Mouse (Mus musculus) CH12.LX (cell line): ENCODE measurements around the gene Gpr15. TPM values are rescaled to one million over a fixed set of nuclear protein-coding genes. Genes with fewer than 3 reads are reported as not detected.

ENCODE experiments used
- DNase-seq: peaks from one replicate; pipeline ENCODE4 v3.0.0-alpha.2; 2013; ENCODE audit errors: extremely low read depth
- H3K27ac ChIP-seq: 2 replicates; pipeline ENCODE4 v1.5.1; 2012; ENCODE audit warnings: low read depth, mild to moderate bottlenecking, control low read depth, moderate library complexity; ENCODE audit not compliant: insufficient read depth
- H3K27me3 ChIP-seq: replicated peaks from 2 replicates; pipeline ENCODE3; 2012; ENCODE audit warnings: inconsistent platforms
- H3K36me3 ChIP-seq, 2 experiments: replicated peaks in 1 of 2; 2 replicates each; pipeline versions ENCODE3 to v1.6.1; 2012; ENCODE audit warnings: inconsistent platforms in 1 of 2, low read length in 1 of 2, mild to moderate bottlenecking in 1 of 2, mixed read lengths in 1 of 2, moderate library complexity in 1 of 2; ENCODE audit not compliant: control insufficient read depth in 1 of 2, insufficient read depth in 1 of 2
- H3K4me1 ChIP-seq, 2 experiments: 2 replicates each; pipeline ENCODE4 v1.6.1; 2012; ENCODE audit warnings: inconsistent platforms in 1 of 2, moderate library complexity in 1 of 2; ENCODE audit not compliant: insufficient read depth in 2 of 2, control insufficient read depth in 1 of 2
- H3K4me2 ChIP-seq: 2 replicates; pipeline ENCODE4 v1.6.1; 2012; ENCODE audit warnings: low read depth, mild to moderate bottlenecking, control low read depth; ENCODE audit not compliant: poor library complexity, insufficient read depth, severe bottlenecking
- H3K4me3 ChIP-seq, 3 experiments: fragments of 150-350 bp in 1 of 3; sonication (generic) in 1 of 3; replicated peaks in 1 of 3; 2 replicates each; pipeline versions ENCODE3 to v1.5.1; 2011 to 2012; ENCODE audit warnings: low read depth in 2 of 3, low read length in 2 of 3, mild to moderate bottlenecking in 2 of 3, moderate library complexity in 2 of 3, control low read depth in 1 of 3, improper control_type of control experiment in 1 of 3, inconsistent platforms in 1 of 3, mixed read lengths in 1 of 3; ENCODE audit not compliant: poor library complexity in 1 of 3
- H3K79me2 ChIP-seq: replicated peaks from 2 replicates; pipeline ENCODE4 v1.6.1; 2012; ENCODE audit warnings: mild to moderate bottlenecking, moderate library complexity; ENCODE audit not compliant: control insufficient read depth, poor library complexity, insufficient read depth, severe bottlenecking; ENCODE audit errors: extremely low read depth
- H3K9ac ChIP-seq: 2 replicates; pipeline ENCODE4 v1.6.1; 2012; ENCODE audit warnings: low read depth, mild to moderate bottlenecking, control low read depth, moderate library complexity; ENCODE audit not compliant: insufficient read depth
- H3K9me3 ChIP-seq: replicated peaks from 2 replicates; pipeline ENCODE3; 2012; ENCODE audit warnings: low read length, inconsistent platforms, mixed read lengths
- BHLHE40 ChIP-seq: IDR thresholded peaks from 2 replicates; pipeline ENCODE4 v1.6.1; 2011; ENCODE audit warnings: mild to moderate bottlenecking, low read depth, low read length, improper control_type of control experiment
- CHD1 ChIP-seq: IDR thresholded peaks from 2 replicates; pipeline ENCODE4 v1.6.1; 2012; ENCODE audit warnings: low read depth, low read length, improper control_type of control experiment, inconsistent platforms
- CHD2 ChIP-seq: IDR thresholded peaks from 2 replicates; pipeline ENCODE4 v1.6.1; 2011; ENCODE audit warnings: low read length, improper control_type of control experiment
- CTCF ChIP-seq, 2 experiments: IDR thresholded peaks in 1 of 2; conservative IDR thresholded peaks in 1 of 2; 2 replicates each; pipeline ENCODE4 v1.5.1; 2011 to 2012; ENCODE audit warnings: low read depth in 2 of 2, low read length in 2 of 2, improper control_type of control experiment in 1 of 2, inconsistent platforms in 1 of 2, mild to moderate bottlenecking in 1 of 2, moderate library complexity in 1 of 2
- E2F4 ChIP-seq: IDR thresholded peaks from 2 replicates; pipeline ENCODE4 v1.6.1; 2011; ENCODE audit warnings: low read depth, low read length, improper control_type of control experiment; ENCODE audit not compliant: insufficient replicate concordance
- ELF1 ChIP-seq: IDR thresholded peaks from 2 replicates; pipeline ENCODE4 v1.6.1; 2014; ENCODE audit warnings: low read depth, mild to moderate bottlenecking, inconsistent platforms, low read length, improper control_type of control experiment
- EP300 ChIP-seq: IDR thresholded peaks from 2 replicates; pipeline ENCODE4 v1.6.1; 2011; ENCODE audit warnings: low read length, improper control_type of control experiment
- ETS1 ChIP-seq: conservative IDR thresholded peaks from 2 replicates; pipeline ENCODE4 v1.6.1; 2012; ENCODE audit warnings: low read depth, mild to moderate bottlenecking, inconsistent platforms, low read length, improper control_type of control experiment, moderate library complexity
- GABPA ChIP-seq: IDR thresholded peaks from 2 replicates; pipeline ENCODE4 v1.6.1; 2012; ENCODE audit warnings: low read depth, low read length, improper control_type of control experiment, inconsistent platforms; ENCODE audit not compliant: insufficient replicate concordance
- HCFC1 ChIP-seq: IDR thresholded peaks from 2 replicates; pipeline ENCODE4 v1.6.1; 2012; ENCODE audit warnings: low read depth, mild to moderate bottlenecking, inconsistent platforms, low read length, improper control_type of control experiment
- IRF4 ChIP-seq: IDR thresholded peaks from 2 replicates; pipeline ENCODE4 v1.6.1; 2014; ENCODE audit warnings: low read depth, mild to moderate bottlenecking, inconsistent platforms, low read length, improper control_type of control experiment
- JUN ChIP-seq: IDR thresholded peaks from 2 replicates; pipeline ENCODE4 v1.6.1; 2011; ENCODE audit warnings: low read depth, mild to moderate bottlenecking, low read length, improper control_type of control experiment, moderate library complexity; ENCODE audit not compliant: insufficient read depth
- JUND ChIP-seq: conservative IDR thresholded peaks from 2 replicates; pipeline ENCODE4 v1.6.1; 2011; ENCODE audit warnings: low read depth, low read length, improper control_type of control experiment
- KAT2A ChIP-seq: IDR thresholded peaks from 2 replicates; pipeline ENCODE4 v1.6.1; 2012; ENCODE audit warnings: low read length, improper control_type of control experiment, inconsistent platforms; ENCODE audit not compliant: insufficient replicate concordance
- MAFK ChIP-seq: IDR thresholded peaks from 2 replicates; pipeline ENCODE4 v1.6.1; 2011; ENCODE audit warnings: low read length, improper control_type of control experiment; ENCODE audit not compliant: insufficient replicate concordance
- MAX ChIP-seq: IDR thresholded peaks from 2 replicates; pipeline ENCODE4 v1.6.1; 2011; ENCODE audit warnings: low read length, improper control_type of control experiment
- MAZ ChIP-seq: IDR thresholded peaks from 2 replicates; pipeline ENCODE4 v1.6.1; 2012; ENCODE audit warnings: low read depth, mild to moderate bottlenecking, inconsistent platforms, low read length, improper control_type of control experiment, moderate library complexity
- MEF2A ChIP-seq: IDR thresholded peaks from 2 replicates; pipeline ENCODE4 v1.6.1; 2014; ENCODE audit warnings: low read depth, mild to moderate bottlenecking, inconsistent platforms, low read length, improper control_type of control experiment, borderline replicate concordance
- MXI1 ChIP-seq: IDR thresholded peaks from 2 replicates; pipeline ENCODE4 v1.6.1; 2011; ENCODE audit warnings: mild to moderate bottlenecking, low read depth, low read length, improper control_type of control experiment
- MYC ChIP-seq: IDR thresholded peaks from 2 replicates; pipeline ENCODE4 v1.6.1; 2011; ENCODE audit warnings: low read depth, mild to moderate bottlenecking, improper control_type of control experiment, low read length
- NELFE ChIP-seq: IDR thresholded peaks from 2 replicates; pipeline ENCODE4 v1.6.1; 2011; ENCODE audit warnings: low read depth, low read length, improper control_type of control experiment
- NRF1 ChIP-seq: IDR thresholded peaks from 2 replicates; pipeline ENCODE4 v1.6.1; 2014; ENCODE audit warnings: low read depth, mild to moderate bottlenecking, inconsistent platforms, low read length, improper control_type of control experiment, moderate library complexity
- PAX5 ChIP-seq: IDR thresholded peaks from 2 replicates; pipeline ENCODE4 v1.6.1; 2012; ENCODE audit warnings: low read length, inconsistent platforms, mixed read lengths
- POLR2A ChIP-seq: IDR thresholded peaks from 2 replicates; pipeline ENCODE4 v1.6.1; 2011; ENCODE audit warnings: low read depth, mild to moderate bottlenecking, improper control_type of control experiment, low read length
- POLR2AphosphoS2 ChIP-seq: IDR thresholded peaks from 2 replicates; pipeline ENCODE4 v1.6.1; 2011; ENCODE audit warnings: low read depth, low read length, improper control_type of control experiment
- RAD21 ChIP-seq: IDR thresholded peaks from 2 replicates; pipeline ENCODE4 v1.6.1; 2011; ENCODE audit warnings: low read depth, mild to moderate bottlenecking, low read length, improper control_type of control experiment, moderate library complexity
- RCOR1 ChIP-seq: conservative IDR thresholded peaks from 2 replicates; pipeline ENCODE4 v1.6.1; 2012; ENCODE audit warnings: low read depth, mild to moderate bottlenecking, inconsistent platforms, low read length, improper control_type of control experiment
- SIN3A ChIP-seq: IDR thresholded peaks from 2 replicates; pipeline ENCODE4 v1.6.1; 2012; ENCODE audit warnings: low read length, improper control_type of control experiment, inconsistent platforms
- SMC3 ChIP-seq: IDR thresholded peaks from 2 replicates; pipeline ENCODE4 v1.6.1; 2011; ENCODE audit warnings: low read depth, low read length, improper control_type of control experiment
- TBP ChIP-seq: conservative IDR thresholded peaks from 2 replicates; pipeline ENCODE4 v1.6.1; 2011; ENCODE audit warnings: low read depth, low read length, improper control_type of control experiment
- TCF12 ChIP-seq: IDR thresholded peaks from 2 replicates; pipeline ENCODE4 v1.6.1; 2014; ENCODE audit warnings: low read depth, mild to moderate bottlenecking, inconsistent platforms, low read length, improper control_type of control experiment
- UBTF ChIP-seq: IDR thresholded peaks from 2 replicates; pipeline ENCODE4 v1.6.1; 2012; ENCODE audit warnings: low read depth, mild to moderate bottlenecking, inconsistent platforms, low read length, improper control_type of control experiment, moderate library complexity
- USF1 ChIP-seq: IDR thresholded peaks from 2 replicates; pipeline ENCODE4 v1.6.1; 2014; ENCODE audit warnings: low read depth, mild to moderate bottlenecking, inconsistent platforms, low read length, improper control_type of control experiment
- USF2 ChIP-seq: conservative IDR thresholded peaks from 2 replicates; pipeline ENCODE4 v1.6.1; 2011; ENCODE audit warnings: low read depth, low read length, improper control_type of control experiment
- ZC3H11A ChIP-seq: IDR thresholded peaks from 2 replicates; pipeline ENCODE4 v1.6.1; 2012; ENCODE audit warnings: low read depth, mild to moderate bottlenecking, inconsistent platforms, low read length, improper control_type of control experiment
- ZKSCAN1 ChIP-seq: IDR thresholded peaks from 2 replicates; pipeline ENCODE4 v1.6.1; 2012; ENCODE audit warnings: low read depth, inconsistent platforms, low read length, improper control_type of control experiment, borderline replicate concordance
- ZMIZ1 ChIP-seq: IDR thresholded peaks from 2 replicates; pipeline ENCODE4 v1.6.1; 2012; ENCODE audit warnings: low read depth, mild to moderate bottlenecking, inconsistent platforms, low read length, improper control_type of control experiment
- ZNF384 ChIP-seq: IDR thresholded peaks from 2 replicates; pipeline ENCODE4 v1.6.1; 2012; ENCODE audit warnings: low read depth, low read length, improper control_type of control experiment, inconsistent platforms
- dilution Hi-C: fragments of 300-500 bp; cut with MboI; formaldehyde crosslinking; loops from 2 replicates; pipeline ENCODE4 v1.14.3; 2020; ENCODE audit warnings: low sequenced_read_pairs; ENCODE audit not compliant: extremely low pct_unique_long_range_greater_than_20kb, extremely low pct_ligation_motif_present
- in situ Hi-C: fragments of 300-500 bp; cut with MboI; formaldehyde crosslinking; loops from 3 replicates; pipeline ENCODE4 v1.14.3; 2019; ENCODE audit warnings: low sequenced_read_pairs, low pct_ligation_motif_present, low pct_unique_long_range_greater_than_20kb, mixed read lengths
- polyA plus RNA-seq: library from polyadenylated mRNA; unstranded; fragments of >175 nt; gene quantifications from 2 replicates; pipeline ENCODE4 v1.2.1, GENCODE M21; 2012; ENCODE audit warnings: low read depth; ENCODE audit not compliant: insufficient read length
- total RNA-seq, 2 experiments: library from RNA; depleted of rRNA; stranded (reverse); fragments of 300-350 nt in 1 of 2; fragments of >200 nt in 1 of 2; gene quantifications; 2 replicates each; pipeline ENCODE4 v1.2.3; 2012 to 2014

Gpr15 gene
- total and polyA plus RNA-seq, 3 experiments: 3.9 to 13.8 (median 8.3) TPM

DNA sequence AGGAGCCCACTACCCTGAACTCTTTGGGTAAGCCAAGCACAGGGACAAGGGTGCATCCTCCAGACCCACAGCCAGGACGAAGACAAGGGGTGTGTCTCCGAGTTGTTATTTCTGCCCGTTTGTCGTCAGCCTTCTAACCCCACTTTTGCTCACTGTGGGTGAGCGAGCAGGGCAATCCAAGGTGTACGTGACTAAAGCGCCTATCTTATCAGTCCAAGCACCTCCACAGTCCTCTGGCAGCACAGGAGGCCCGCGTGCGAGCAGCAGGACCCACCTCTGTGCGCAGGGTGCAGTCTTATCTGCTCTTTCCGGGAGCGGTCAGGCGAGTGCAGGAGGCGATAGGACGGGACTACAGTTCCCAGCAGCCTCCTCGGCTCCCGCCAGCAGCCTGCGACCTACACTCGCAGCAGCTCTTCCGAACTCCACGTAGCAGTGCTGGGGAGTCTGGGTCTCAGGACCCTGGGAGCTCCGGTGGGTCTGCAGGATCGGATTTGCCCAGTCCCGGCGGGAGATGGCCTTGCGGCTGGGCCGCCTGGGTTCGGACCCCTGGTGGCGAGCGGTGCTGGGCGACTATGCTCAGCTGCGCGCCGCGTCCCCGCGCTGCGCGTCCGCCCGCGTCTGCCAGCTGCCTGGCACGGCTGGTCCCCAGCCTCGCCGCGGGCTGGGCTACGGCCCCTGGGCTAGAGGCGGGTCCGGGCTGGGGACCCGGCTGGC, 48.8 kb downstream of the Gpr15 start, which contains the start of gene Cpox:
Gene Cpox (plus strand): TSS at position 376 of the 714 bp plus-strand sequence.
- Histone ChIP-seq H3K4me2 (peak within 1 kb of the TSS; percentile 94), H3K9ac (peak within 1 kb of the TSS; percentile 77), H3K27ac (peak within 1 kb of the TSS; percentile 37), H3K27me3 (no peaks in the 10 kb centered on the region), H3K4me1 (peaks cover 5 to 23% of the 10 kb centered on the region in 2 experiments), H3K79me2 (peaks cover 24% of the 10 kb centered on the region), H3K36me3 (peaks cover 21 to 27% of the 10 kb centered on the region in 2 experiments), H3K4me3 (peak within 1 kb of the TSS; percentile 83 to 89 (median 84)), H3K9me3 (no peaks in the 10 kb centered on the region)
- dilution Hi-C loops: no loop called here
- in situ Hi-C loops: loop anchor here (5.0 to 25.0 kb wide), 4 partner anchors 43 to 1008 kb away; partner anchors contain the start of gene Gabrr3
- TF ChIP-seq HCFC1 (peak; percentile 99), USF2 (no peak), CHD2 (0 out of 2 replicates have a peak, but pooled peaks have one; percentile 11), ZNF384 (no peak), POLR2AphosphoS2 (peak; percentile 67; the same call in 1 of the 2 replicates), IRF4 (peak; percentile 53; the same call in 1 of the 2 replicates), GABPA (peak; percentile 63; the same call in 1 of the 2 replicates), SIN3A (peak; percentile 94), ELF1 (peak; percentile 93), TBP (peak; percentile 88), JUND (no peak), BHLHE40 (peak; percentile 64), TCF12 (peak; percentile 85), MYC (peak; percentile 81; the same call in 1 of the 2 replicates), MAFK (no peak), NRF1 (peak; percentile 74), CHD1 (no peak), MAZ (no peak), MEF2A (peak; percentile 44; the same call in 1 of the 2 replicates), MAX (peak; percentile 62; the same call in 1 of the 2 replicates), JUN (no peak), ZKSCAN1 (no peak), SMC3 (peak; percentile 27), ZMIZ1 (peak; percentile 63; the same call in 1 of the 2 replicates), E2F4 (peak; percentile 80; the same call in 1 of the 2 replicates), NELFE (peak; percentile 79), POLR2A (peak; percentile 93), PAX5 (no peak), UBTF (peak; percentile 88), ZC3H11A (no peak), RAD21 (no peak; the same call in 1 of the 2 replicates), EP300 (no peak), RCOR1 (no peak), MXI1 (peak; percentile 92), USF1 (no peak), KAT2A (peak; percentile 90; the same call in 1 of the 2 replicates), ETS1 (no peak), CTCF (conservative IDR thresholded peaks at IDR 0.05 in 1 of 2, IDR thresholded peaks at IDR 0.05 in 1 of 2; ENCODE audit: low read depth in 2 of 2, low read length in 2 of 2) (peak in 1 of 2 experiments; percentile 21; a peak in 2 of 4 replicates)
- DNase-seq: peak; percentile 91
